8 mouse cellular contexts compared by ENCODE assay signal in the genomic region with DNA sequence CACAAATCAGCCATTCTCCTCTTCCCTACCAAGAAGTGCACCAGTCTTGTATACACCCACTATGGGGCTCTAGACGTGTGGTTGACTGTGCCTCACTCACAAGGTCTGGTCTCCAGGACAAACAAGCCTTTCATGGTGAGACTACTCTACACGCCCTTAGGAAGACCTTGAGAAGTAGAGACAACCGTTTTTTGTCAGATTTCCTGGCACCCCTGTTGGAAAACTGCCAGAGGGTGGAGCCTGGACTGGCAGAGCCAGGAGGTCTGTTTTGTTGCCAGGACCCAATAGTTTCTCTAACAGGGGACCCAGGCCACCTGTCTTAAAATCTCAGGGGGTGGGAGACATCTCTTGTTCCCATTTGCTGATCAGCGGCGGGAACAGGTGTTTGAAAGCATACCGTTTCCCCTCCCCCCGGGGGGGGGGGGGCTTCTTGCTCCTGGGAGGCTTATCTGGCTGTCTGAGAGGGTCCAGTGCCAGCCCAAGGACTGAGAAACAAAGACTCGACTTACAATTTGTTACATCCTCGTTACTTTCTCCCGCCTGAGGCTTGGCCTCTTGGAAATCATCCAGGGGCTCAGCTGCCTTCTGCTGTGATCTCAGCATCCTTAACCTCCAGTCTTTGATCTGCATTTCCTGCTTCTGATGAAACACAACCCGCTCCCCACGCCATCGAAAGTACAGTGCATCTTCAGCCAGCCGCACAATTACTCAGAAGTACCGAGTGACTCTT.
DNase-seq lines count a peak whose midpoint lies in the region; ATAC-seq lines count a peak whose summit lies in the region.

No protein-coding gene starts in this region.

- H3K9ac ChIP-seq in lung, embryonic 16.5 days (ENCODE audit: low read length): no peak overlapping the region
- no peak overlapping the region for H3K9ac ChIP-seq in embryonic facial prominence, embryonic 13.5 days

- no peaks in the 10 kb centered on the region for H3K27me3 ChIP-seq in lung, embryonic 16.5 days (ENCODE audit: control insufficient read depth, insufficient read depth, low read depth, low read length)
- no peaks in the 10 kb centered on the region for H3K27me3 ChIP-seq in embryonic facial prominence, embryonic 13.5 days

- H3K9me3 ChIP-seq in lung, embryonic 16.5 days (ENCODE audit: control insufficient read depth, low read length): no peaks in the 10 kb centered on the region
- H3K9me3 ChIP-seq in embryonic facial prominence, embryonic 13.5 days: no peaks in the 10 kb centered on the region

- H3K4me3 ChIP-seq in lung, embryonic 16.5 days (ENCODE audit: low read length): no peak overlapping the region
- H3K4me3 ChIP-seq in embryonic facial prominence, embryonic 13.5 days: no peak overlapping the region

- no peak overlapping the region for H3K27ac ChIP-seq in lung, embryonic 16.5 days (ENCODE audit: low read length)
- H3K27ac ChIP-seq in embryonic facial prominence, embryonic 13.5 days: no peak overlapping the region

- DNase-seq in gastrocnemius, postnatal 14 days: peak; percentile 5
- DNase-seq in gastrocnemius, postnatal 25 days: no peak
- DNase-seq in lung, postnatal 25 days (ENCODE audit: low spot score): no peak
- DNase-seq in naive thymus-derived CD4-positive, alpha-beta T cell, adult 2 months (ENCODE audit: low read depth): peak; percentile 13
- no peak for DNase-seq in B cell, adult 2 months
- no peak for DNase-seq in embryo, embryonic 10.5 days (ENCODE audit: low spot score)

- intact Hi-C loops in gastrocnemius, postnatal 14 days (cut with DNase I; ENCODE audit: low total_unique reads): no loop called here

- H3K36me3 ChIP-seq in lung, embryonic 16.5 days (ENCODE audit: control insufficient read depth, insufficient read depth, low read length): no peaks in the 10 kb centered on the region
- no peaks in the 10 kb centered on the region for H3K36me3 ChIP-seq in embryonic facial prominence, embryonic 13.5 days

- ATAC-seq in lung, embryonic 16.5 days (ENCODE audit: low read depth): 0 out of 2 replicates have a peak, but pooled peaks have one; percentile 26
- ATAC-seq in embryonic facial prominence, embryonic 13.5 days (ENCODE audit: insufficient number of reproducible peaks, insufficient read depth, low FRiP score, low TSS enrichment, low read depth): peak; percentile 78; the same call in 1 of the 2 replicates

- 10% methylated on average over 15 of the region's 15 CpGs for WGBS in lung, embryonic 16.5 days
- 23% methylated on average over 15 of the region's 15 CpGs for WGBS in embryonic facial prominence, embryonic 13.5 days

- 0 out of 2 replicates have a peak overlapping the region, but pooled peaks have one; percentile 1 for H3K4me2 ChIP-seq in lung, embryonic 16.5 days (ENCODE audit: low read depth, low read length)
- no peak overlapping the region for H3K4me2 ChIP-seq in embryonic facial prominence, embryonic 13.5 days

- peaks cover 6% of the 10 kb centered on the region for H3K4me1 ChIP-seq in lung, embryonic 16.5 days (replicated peaks; ENCODE audit: control insufficient read depth, insufficient read depth, low read length)
- peaks cover 13% of the 10 kb centered on the region; the same call in 1 of the 2 replicates for H3K4me1 ChIP-seq in embryonic facial prominence, embryonic 13.5 days

Comparison
In these comparisons a context has a peak if more than half of its experiments do, and no peak if none do; other contexts are left out.
1. DNase-seq: peak in gastrocnemius, postnatal 14 days (single experiment) and naive thymus-derived CD4-positive, alpha-beta T cell, adult 2 months (single experiment); none in gastrocnemius, postnatal 25 days (single experiment), lung, postnatal 25 days (single experiment), B cell, adult 2 months (0 of 2) and embryo, embryonic 10.5 days (single experiment).